Mouse (Mus musculus) limb, embryonic 13.5 days (tissue): ENCODE results near the gene Cetn4. TPM values are rescaled to one million over a fixed set of nuclear protein-coding genes. Genes with fewer than 3 reads are reported as not detected.

Experiments
- ATAC-seq: fragments of 200-750 bp; cut with Nextera tagmentation; 2 replicates; pipeline ENCODE4 v1.8.0; 2017; ENCODE audit warnings: low read depth, moderate number of reproducible peaks, moderate TSS enrichment; ENCODE audit not compliant: low FRiP score
- H3K27ac ChIP-seq: fragments of 300-500 bp; sonication (generic); 2 replicates; pipeline ENCODE4 v1.5.1; 2015; ENCODE audit warnings: inconsistent platforms, mild to moderate bottlenecking, moderate library complexity
- H3K27me3 ChIP-seq: fragments of 300-500 bp; sonication (generic); 2 replicates; pipeline ENCODE4 v1.6.1; 2015; ENCODE audit warnings: mild to moderate bottlenecking, inconsistent platforms
- H3K36me3 ChIP-seq: fragments of 300-500 bp; sonication (generic); 2 replicates; pipeline ENCODE4 v1.6.1; 2015; ENCODE audit warnings: inconsistent platforms, mild to moderate bottlenecking, moderate library complexity
- H3K4me1 ChIP-seq: fragments of 300-500 bp; sonication (generic); 2 replicates; pipeline ENCODE4 v1.6.1; 2015; ENCODE audit warnings: inconsistent platforms
- H3K4me2 ChIP-seq: fragments of 300-500 bp; sonication (generic); replicated peaks from 2 replicates; pipeline ENCODE4 v1.6.1; 2015; ENCODE audit warnings: inconsistent platforms, mild to moderate bottlenecking, moderate library complexity
- H3K4me3 ChIP-seq: fragments of 300-500 bp; sonication (generic); 2 replicates; pipeline ENCODE4 v1.5.1; 2015; ENCODE audit warnings: moderate library complexity, mild to moderate bottlenecking, inconsistent platforms
- H3K9ac ChIP-seq: fragments of 300-500 bp; sonication (generic); 2 replicates; pipeline ENCODE4 v1.6.1; 2015; ENCODE audit warnings: mild to moderate bottlenecking, inconsistent platforms
- H3K9me3 ChIP-seq: fragments of 300-500 bp; sonication (generic); 2 replicates; pipeline ENCODE4 v1.6.1; 2016; ENCODE audit warnings: inconsistent platforms
- WGBS: fragments of 180-500 bp; shearing (Covaris S2); methylation state at CpG from one replicate; pipeline ENCODE4 v1.1.7; 2015; 5-methylcytosine and 5-hydroxymethylcytosine counted together
- polyA plus RNA-seq: library from polyadenylated mRNA; unstranded; fragments of >200 nt; fragmentation: Nextera tagmentation; extraction: Ambion mirVana; gene quantifications from 2 replicates; pipeline ENCODE4 v1.2.1, GENCODE M21; 2015

Cetn4 gene
- polyA plus RNA-seq = 3.2 and 4.0 TPM in 2 replicates

GRCm38 (mm10) chr3:37312370-37312941 lies at the start of gene Cetn4, which contains the start of gene Bbs12:
Gene Cetn4, minus strand, starts transcription at chr3:37312708.
Gene Bbs12, plus strand, starts transcription at chr3:37312554.
- Histone ChIP-seq H3K4me2 (peak within 1 kb of the TSS; percentile 70), H3K4me1 (peaks cover 10% of the 10 kb centered on the region), H3K4me3 (peak within 1 kb of the TSS; percentile 74), H3K9me3 (no peaks in the 10 kb centered on the region), H3K36me3 (no peaks in the 10 kb centered on the region), H3K27ac (peak within 1 kb of the TSS; percentile 78), H3K9ac (peak within 1 kb of the TSS; percentile 83), H3K27me3 (no peaks in the 10 kb centered on the region)
- peak; percentile 100 for ATAC-seq
- under 1% methylated on average over 54 of the region's 54 CpGs for WGBS

GRCm38 (mm10) chr3:37360729-37361128 lies 48.2 kb upstream of the Cetn4 start:
- Histone ChIP-seq H3K4me3 (no peak overlapping the region), H3K36me3 (no peaks in the 10 kb centered on the region), H3K4me1 (no peaks in the 10 kb centered on the region), H3K27ac (no peak overlapping the region), H3K4me2 (no peak overlapping the region), H3K9ac (no peak overlapping the region), H3K9me3 (no peaks in the 10 kb centered on the region), H3K27me3 (no peaks in the 10 kb centered on the region)
- no peak for ATAC-seq
- 77% methylated on average over 9 of the region's 9 CpGs for WGBS

- peak overlapping the region; percentile 21; the same call in 1 of the 2 replicates for H3K4me2 ChIP-seq
- H3K9me3 ChIP-seq = 0 out of 2 replicates have a peak, but pooled peaks cover 6% of the 10 kb centered on the region
- peak overlapping the region; percentile 87; the same call in 1 of the 2 replicates for H3K27ac ChIP-seq
- no peak overlapping the region for H3K4me3 ChIP-seq
- no peak for ATAC-seq
- peaks cover 20% of the 10 kb centered on the region for H3K4me1 ChIP-seq
- WGBS = 38% methylated on average over 1 of the region's 1 CpGs
- H3K9ac ChIP-seq = no peak overlapping the region
- H3K27me3 ChIP-seq = peaks cover 2% of the 10 kb centered on the region; the same call in 1 of the 2 replicates
- no peaks in the 10 kb centered on the region for H3K36me3 ChIP-seq
Observed at GRCm38 (mm10) chr3:37354737-37355136, 42.2 kb upstream of the Cetn4 start.

DNA sequence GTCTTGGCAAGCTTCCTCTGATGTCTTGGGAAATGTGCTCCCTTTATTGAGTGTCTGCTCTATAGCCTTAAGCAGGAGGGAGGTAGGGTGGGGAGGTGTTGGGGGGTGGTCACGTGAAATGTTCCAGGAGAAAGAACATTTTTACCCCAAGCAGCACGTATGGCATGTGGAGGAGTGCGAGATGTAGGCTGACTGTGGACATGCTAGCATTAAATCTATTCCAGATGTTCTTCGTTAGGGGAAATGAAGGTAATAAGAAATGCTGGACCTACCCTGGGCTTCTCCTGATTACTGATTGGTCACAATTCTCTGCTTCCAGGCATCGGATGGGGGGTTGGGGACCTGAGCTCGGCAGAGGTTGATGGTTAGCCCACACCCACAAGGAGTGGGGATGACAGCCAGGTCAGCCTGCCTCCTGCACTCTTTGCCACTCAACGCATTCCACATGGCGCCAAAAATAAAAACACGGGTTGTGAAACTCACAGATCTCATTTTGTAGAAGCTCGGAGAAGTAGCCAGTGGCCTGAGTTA lies 41.5 kb upstream of the Cetn4 start:
- peak overlapping the region; percentile 21; the same call in 1 of the 2 replicates for H3K4me2 ChIP-seq
- ATAC-seq = peak; percentile 95
- 17% methylated on average over 10 of the region's 10 CpGs for WGBS
- H3K9ac ChIP-seq = no peak overlapping the region; the same call in 1 of the 2 replicates
- peak overlapping the region; percentile 87 for H3K27ac ChIP-seq
- H3K4me3 ChIP-seq = no peak overlapping the region
- H3K9me3 ChIP-seq = 0 out of 2 replicates have a peak, but pooled peaks cover 6% of the 10 kb centered on the region
- peaks cover 28% of the 10 kb centered on the region for H3K4me1 ChIP-seq
- no peaks in the 10 kb centered on the region for H3K36me3 ChIP-seq
- H3K27me3 ChIP-seq = peaks cover 9% of the 10 kb centered on the region; the same call in 1 of the 2 replicates

DNA sequence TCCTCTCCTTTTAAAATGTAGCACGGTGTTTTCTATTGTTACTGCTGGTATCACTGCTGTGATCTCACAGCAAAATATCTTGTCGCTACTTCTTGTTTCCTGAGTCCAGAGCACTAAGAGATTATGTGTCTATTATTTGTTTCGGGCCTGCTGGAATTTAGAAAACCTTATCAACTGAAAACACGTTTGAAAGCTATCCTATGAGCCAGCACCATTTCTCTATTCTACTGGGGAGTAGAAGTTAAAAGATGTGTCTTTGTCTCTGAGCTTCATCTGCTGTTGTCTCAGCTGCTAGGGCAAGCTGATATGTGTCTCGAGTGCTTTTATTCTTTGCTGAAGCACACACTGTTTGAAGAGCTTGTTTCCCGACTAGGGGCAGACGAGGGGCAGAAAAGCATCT lies 37.9 kb upstream of the Cetn4 start:
- 0 out of 2 replicates have a peak, but pooled peaks cover 6% of the 10 kb centered on the region for H3K9me3 ChIP-seq
- peaks cover 18% of the 10 kb centered on the region for H3K27me3 ChIP-seq
- WGBS = 72% methylated on average over 7 of the region's 7 CpGs
- ATAC-seq = no peak
- H3K9ac ChIP-seq = no peak overlapping the region; the same call in 1 of the 2 replicates
- H3K4me3 ChIP-seq = no peak overlapping the region
- H3K4me1 ChIP-seq = peaks cover 45% of the 10 kb centered on the region
- peak overlapping the region; percentile 89 for H3K4me2 ChIP-seq
- no peaks in the 10 kb centered on the region for H3K36me3 ChIP-seq
- H3K27ac ChIP-seq = no peak overlapping the region

DNA sequence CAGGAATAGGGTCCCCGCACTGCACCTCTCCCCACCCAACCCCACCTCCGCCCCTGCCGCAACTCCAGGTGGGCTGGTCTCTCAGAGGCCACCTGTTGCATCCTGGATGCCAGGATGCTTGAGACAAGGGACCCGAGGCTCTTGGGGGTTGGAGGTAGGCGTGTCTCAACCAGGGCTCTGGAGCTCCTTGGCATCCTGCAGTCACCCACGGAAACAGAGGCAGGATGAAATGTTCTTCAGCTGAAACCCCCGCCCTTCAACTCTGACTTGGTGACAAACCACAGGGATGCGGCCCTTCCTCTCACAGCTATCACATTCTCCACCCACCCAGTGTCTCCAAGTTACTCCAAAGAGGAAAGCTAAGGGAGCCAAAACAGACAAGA lies 36.6 kb upstream of the Cetn4 start:
- no peak for ATAC-seq
- Histone ChIP-seq H3K4me2 (peak overlapping the region; percentile 89), H3K27me3 (peaks cover 18% of the 10 kb centered on the region), H3K36me3 (no peaks in the 10 kb centered on the region), H3K27ac (0 out of 2 replicates have a peak overlapping the region, but pooled peaks have one; percentile 63), H3K9me3 (0 out of 2 replicates have a peak, but pooled peaks cover 6% of the 10 kb centered on the region), H3K9ac (peak overlapping the region; percentile 90), H3K4me3 (peak overlapping the region; percentile 81), H3K4me1 (peaks cover 40% of the 10 kb centered on the region)
- 9% methylated on average over 8 of the region's 8 CpGs for WGBS

DNA sequence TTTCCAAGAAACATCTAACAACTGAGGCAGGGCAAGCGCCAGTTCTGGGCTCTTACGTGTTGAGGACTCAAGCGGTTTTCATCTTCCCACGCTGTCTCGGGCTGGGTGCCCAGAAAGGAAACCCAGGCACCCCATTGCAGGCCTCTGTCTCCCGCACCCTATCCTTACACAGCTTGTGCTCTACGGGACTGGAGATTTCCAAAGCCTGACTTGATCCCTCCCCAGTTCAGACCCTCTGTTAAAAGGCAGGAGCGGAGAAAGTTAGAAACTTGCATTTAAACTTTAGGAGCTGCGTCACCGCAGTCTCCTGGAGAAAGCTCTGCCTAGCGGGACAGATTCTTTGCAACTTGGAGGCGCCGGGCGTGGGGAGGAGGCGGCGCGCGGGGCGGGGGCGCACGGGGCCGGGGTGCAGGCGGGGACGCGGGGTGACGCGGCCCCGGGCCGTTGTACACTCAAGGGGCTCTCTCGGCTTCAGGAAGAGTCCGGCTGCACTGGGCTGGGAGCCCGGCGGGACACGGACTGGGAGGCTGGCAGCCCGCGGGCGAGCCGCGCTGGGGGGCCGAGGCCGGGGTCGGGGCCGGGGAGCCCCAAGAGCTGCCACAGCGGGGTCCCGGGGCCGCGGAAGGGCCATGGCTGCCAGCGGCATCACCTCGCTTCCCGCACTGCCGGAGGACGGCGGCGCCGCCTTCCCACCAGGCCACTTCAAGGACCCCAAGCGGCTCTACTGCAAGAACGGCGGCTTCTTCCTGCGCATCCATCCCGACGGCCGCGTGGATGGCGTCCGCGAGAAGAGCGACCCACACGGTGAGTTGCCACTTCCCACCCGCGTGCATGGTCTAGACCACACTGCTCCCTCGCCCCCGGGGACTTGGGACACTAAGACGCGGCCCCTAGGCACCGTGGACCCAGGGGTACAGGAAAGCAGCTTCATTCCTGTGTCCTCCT lies 36.0 kb upstream of the Cetn4 start, which contains the start of gene Fgf2:
Gene Fgf2 (plus strand): TSS at position 126 of the 945 bp plus-strand sequence.
- peaks cover 18% of the 10 kb centered on the region for H3K27me3 ChIP-seq
- no peaks in the 10 kb centered on the region for H3K36me3 ChIP-seq
- H3K4me3 ChIP-seq = peak within 1 kb of the TSS; percentile 81
- ATAC-seq = peak; percentile 70; the same call in 1 of the 2 replicates
- peaks cover 33% of the 10 kb centered on the region for H3K4me1 ChIP-seq
- 0 out of 2 replicates have a peak, but pooled peaks cover 6% of the 10 kb centered on the region for H3K9me3 ChIP-seq
- H3K4me2 ChIP-seq = peak within 1 kb of the TSS; percentile 89
- WGBS = under 1% methylated on average over 65 of the region's 75 CpGs
- H3K9ac ChIP-seq = peak within 1 kb of the TSS; percentile 90
- H3K27ac ChIP-seq = peak within 1 kb of the TSS; percentile 63

DNA sequence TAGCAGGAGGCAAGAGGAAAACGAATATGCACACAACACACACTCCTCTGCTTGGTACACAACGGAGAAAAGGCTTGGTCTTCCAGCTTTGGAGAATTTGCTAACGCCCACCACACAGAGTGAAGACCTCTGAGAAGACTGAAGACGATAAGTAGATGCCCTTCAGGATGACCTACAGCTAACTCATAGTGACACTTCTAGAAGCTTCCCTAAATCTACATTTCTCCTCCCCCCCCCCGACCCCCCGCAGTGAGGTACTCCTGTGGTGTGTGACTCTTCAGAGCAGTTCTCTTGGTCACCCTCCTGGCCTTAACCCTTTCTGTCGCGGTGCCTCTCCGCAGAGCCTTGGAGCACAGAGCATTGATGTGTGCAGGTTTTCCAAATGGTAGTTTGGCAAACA lies 35.2 kb upstream of the Cetn4 start:
- peaks cover 18% of the 10 kb centered on the region for H3K27me3 ChIP-seq
- peak overlapping the region; percentile 89 for H3K4me2 ChIP-seq
- H3K27ac ChIP-seq = no peak overlapping the region
- ATAC-seq = no peak; the same call in 1 of the 2 replicates
- WGBS = 33% methylated on average over 9 of the region's 9 CpGs
- peak overlapping the region; percentile 90 for H3K9ac ChIP-seq
- H3K9me3 ChIP-seq = no peaks in the 10 kb centered on the region
- H3K36me3 ChIP-seq = no peaks in the 10 kb centered on the region
- peaks cover 32% of the 10 kb centered on the region for H3K4me1 ChIP-seq
- peak overlapping the region; percentile 81 for H3K4me3 ChIP-seq

GRCm38 (mm10) chr3:37342811-37343210 lies 30.3 kb upstream of the Cetn4 start:
- no peak overlapping the region for H3K9ac ChIP-seq
- no peak overlapping the region for H3K4me3 ChIP-seq
- no peaks in the 10 kb centered on the region for H3K36me3 ChIP-seq
- WGBS = 72% methylated on average over 5 of the region's 5 CpGs
- H3K9me3 ChIP-seq = no peaks in the 10 kb centered on the region
- H3K27ac ChIP-seq = no peak overlapping the region
- no peak overlapping the region for H3K4me2 ChIP-seq
- peaks cover 7% of the 10 kb centered on the region for H3K27me3 ChIP-seq
- H3K4me1 ChIP-seq = peaks cover 16% of the 10 kb centered on the region
- no peak for ATAC-seq

GRCm38 (mm10) chr3:37341110-37341509 lies 28.6 kb upstream of the Cetn4 start:
- Histone ChIP-seq H3K36me3 (no peaks in the 10 kb centered on the region), H3K4me3 (no peak overlapping the region), H3K9me3 (no peaks in the 10 kb centered on the region), H3K9ac (no peak overlapping the region), H3K27ac (no peak overlapping the region), H3K4me2 (no peak overlapping the region), H3K27me3 (no peaks in the 10 kb centered on the region), H3K4me1 (0 out of 2 replicates have a peak, but pooled peaks cover 5% of the 10 kb centered on the region)
- ATAC-seq = no peak
- 62% methylated on average over 5 of the region's 5 CpGs for WGBS

DNA sequence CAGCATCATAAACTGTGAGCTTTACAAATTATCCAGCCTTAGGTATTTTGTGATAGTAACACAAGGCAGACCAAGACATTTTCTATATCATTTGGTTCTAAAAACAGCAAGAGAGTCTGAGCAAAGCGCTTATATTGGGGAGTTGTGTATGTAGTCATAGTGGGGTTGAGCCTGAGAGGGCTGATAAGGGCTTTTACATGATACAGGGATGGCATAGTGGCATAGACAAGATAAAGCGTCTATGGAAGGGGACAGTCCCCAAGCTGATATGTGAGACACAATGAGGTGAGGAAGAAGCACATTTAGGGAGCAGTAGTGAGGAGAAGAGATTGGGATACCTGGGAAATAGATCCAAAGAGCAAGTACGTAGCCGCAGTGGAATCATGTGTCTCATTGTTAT lies 21.5 kb upstream of the Cetn4 start:
- WGBS = 93% methylated on average over 4 of the region's 4 CpGs
- no peak overlapping the region for H3K9ac ChIP-seq

More for the DNA sequence above, 21.5 kb upstream of the Cetn4 start:
- Histone ChIP-seq H3K27me3 (no peaks in the 10 kb centered on the region), H3K4me1 (0 out of 2 replicates have a peak, but pooled peaks cover 4% of the 10 kb centered on the region), H3K36me3 (no peaks in the 10 kb centered on the region), H3K9me3 (no peaks in the 10 kb centered on the region), H3K27ac (no peak overlapping the region), H3K4me3 (no peak overlapping the region), H3K4me2 (no peak overlapping the region)
- no peak for ATAC-seq
